Mouse (Mus musculus): ENCODE data around the gene Arhgap35. TPM values are rescaled to one million over a fixed set of nuclear protein-coding genes. Genes with fewer than 3 reads are reported as not detected.

The Arhgap35 gene
- polyA plus RNA-seq, 1 experiment from 2014 or later: 19.9 TPM

GRCm38 (mm10) chr7:16499671-16500104 lies 115.1 kb downstream of the Arhgap35 start:
- Histone ChIP-seq H3K4me2 (replicated peaks; ENCODE audit: low read depth, low read length) (no peak overlapping the region), H3K27ac (ENCODE audit: low read length) (no peak overlapping the region), H3K27me3 (ENCODE audit: control insufficient read depth, insufficient read depth, low read length) (no peaks in the 10 kb centered on the region), H3K4me3 (ENCODE audit: low read depth, low read length) (no peak overlapping the region), H3K9me3 (ENCODE audit: control insufficient read depth, low read depth, low read length) (no peaks in the 10 kb centered on the region), H3K9ac (replicated peaks; ENCODE audit: low read depth, low read length) (no peak overlapping the region), H3K36me3 (ENCODE audit: control insufficient read depth, insufficient read depth, low read length) (peaks cover 47% of the 10 kb centered on the region), H3K4me1 (ENCODE audit: control insufficient read depth, insufficient read depth, low read length) (no peaks in the 10 kb centered on the region)
- 84% methylated on average over 6 of the region's 6 CpGs for WGBS
- no peak for ATAC-seq (ENCODE audit: insufficient number of reproducible peaks, insufficient read depth, low FRiP score, low read depth)

GRCm38 (mm10) chr7:16496260-16496659 lies 118.5 kb downstream of the Arhgap35 start:
- H3K27ac ChIP-seq (ENCODE audit: low read length): no peak overlapping the region
- no peak overlapping the region for H3K9ac ChIP-seq (replicated peaks; ENCODE audit: low read depth, low read length)
- ATAC-seq (ENCODE audit: insufficient number of reproducible peaks, insufficient read depth, low FRiP score, low read depth): no peak
- H3K4me3 ChIP-seq (ENCODE audit: low read depth, low read length): no peak overlapping the region
- H3K36me3 ChIP-seq (ENCODE audit: control insufficient read depth, insufficient read depth, low read length): peaks cover 30% of the 10 kb centered on the region
- no peaks in the 10 kb centered on the region for H3K27me3 ChIP-seq (ENCODE audit: control insufficient read depth, insufficient read depth, low read length)
- no peaks in the 10 kb centered on the region for H3K9me3 ChIP-seq (ENCODE audit: control insufficient read depth, low read depth, low read length)
- no peaks in the 10 kb centered on the region for H3K4me1 ChIP-seq (ENCODE audit: control insufficient read depth, insufficient read depth, low read length)
- H3K4me2 ChIP-seq (replicated peaks; ENCODE audit: low read depth, low read length): no peak overlapping the region
- WGBS: 76% methylated on average over 3 of the region's 3 CpGs

DNA sequence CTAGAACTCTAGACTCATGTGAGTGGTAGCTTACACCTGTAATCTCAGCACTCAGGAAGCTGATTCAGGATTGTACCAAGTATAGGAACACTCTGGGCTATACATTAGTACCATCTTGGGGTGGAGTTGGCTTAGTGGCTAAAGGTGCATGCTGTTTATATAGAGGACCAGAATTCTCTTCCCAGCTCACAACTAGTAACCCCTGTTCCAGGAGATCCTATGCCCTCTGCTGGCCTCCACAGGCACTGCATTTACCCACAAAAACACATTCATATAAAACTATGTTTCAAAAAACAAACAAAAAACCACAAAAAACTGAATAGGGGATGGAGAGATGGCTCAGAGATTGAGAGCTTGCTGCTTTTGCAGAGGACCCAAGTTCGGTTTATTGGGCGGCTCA lies 121.4 kb downstream of the Arhgap35 start:
- no peaks in the 10 kb centered on the region for H3K9me3 ChIP-seq (ENCODE audit: control insufficient read depth, low read depth, low read length)

DNA sequence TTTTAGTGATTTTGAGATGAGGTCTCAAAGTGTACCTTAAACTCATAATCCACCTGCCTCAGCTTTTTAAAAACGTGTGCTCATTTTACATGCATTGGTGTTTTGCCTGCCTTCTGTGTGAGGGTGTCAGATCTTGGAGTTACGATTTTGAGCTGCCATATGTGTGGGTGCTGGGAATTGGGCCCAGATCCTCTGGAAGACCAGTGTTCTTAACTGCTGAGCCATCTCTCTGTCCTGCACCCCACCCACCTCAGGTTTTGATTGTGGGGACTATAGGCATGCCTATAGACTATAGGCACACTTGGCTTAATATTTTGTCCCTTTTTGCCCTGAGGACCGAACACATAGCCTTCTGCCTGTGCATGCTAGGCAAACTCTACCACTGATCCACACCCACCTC lies 122.6 kb downstream of the Arhgap35 start:
- no peak overlapping the region for H3K9ac ChIP-seq (replicated peaks; ENCODE audit: low read depth, low read length)
- H3K27me3 ChIP-seq (ENCODE audit: control insufficient read depth, insufficient read depth, low read length): no peaks in the 10 kb centered on the region
- no peak overlapping the region for H3K4me3 ChIP-seq (ENCODE audit: low read depth, low read length)
- peaks cover 11% of the 10 kb centered on the region for H3K36me3 ChIP-seq (ENCODE audit: control insufficient read depth, insufficient read depth, low read length)
- H3K27ac ChIP-seq (ENCODE audit: low read length): no peak overlapping the region
- H3K4me1 ChIP-seq (ENCODE audit: control insufficient read depth, insufficient read depth, low read length): no peaks in the 10 kb centered on the region
- H3K9me3 ChIP-seq (ENCODE audit: control insufficient read depth, low read depth, low read length): no peaks in the 10 kb centered on the region
- 61% methylated on average over 3 of the region's 3 CpGs for WGBS
- ATAC-seq (ENCODE audit: insufficient number of reproducible peaks, insufficient read depth, low FRiP score, low read depth): no peak
- H3K4me2 ChIP-seq (replicated peaks; ENCODE audit: low read depth, low read length): no peak overlapping the region

More for the DNA sequence above, 121.4 kb downstream of the Arhgap35 start:
- no peak overlapping the region for H3K4me3 ChIP-seq (ENCODE audit: low read depth, low read length)
- no peaks in the 10 kb centered on the region for H3K27me3 ChIP-seq (ENCODE audit: control insufficient read depth, insufficient read depth, low read length)
- H3K9ac ChIP-seq (replicated peaks; ENCODE audit: low read depth, low read length): no peak overlapping the region
- peaks cover 23% of the 10 kb centered on the region for H3K36me3 ChIP-seq (ENCODE audit: control insufficient read depth, insufficient read depth, low read length)
- H3K4me2 ChIP-seq (replicated peaks; ENCODE audit: low read depth, low read length): no peak overlapping the region
- no peak overlapping the region for H3K27ac ChIP-seq (ENCODE audit: low read length)
- 46% methylated on average over 2 of the region's 2 CpGs for WGBS
- ATAC-seq (ENCODE audit: insufficient number of reproducible peaks, insufficient read depth, low FRiP score, low read depth): no peak
- H3K4me1 ChIP-seq (ENCODE audit: control insufficient read depth, insufficient read depth, low read length): no peaks in the 10 kb centered on the region

DNA sequence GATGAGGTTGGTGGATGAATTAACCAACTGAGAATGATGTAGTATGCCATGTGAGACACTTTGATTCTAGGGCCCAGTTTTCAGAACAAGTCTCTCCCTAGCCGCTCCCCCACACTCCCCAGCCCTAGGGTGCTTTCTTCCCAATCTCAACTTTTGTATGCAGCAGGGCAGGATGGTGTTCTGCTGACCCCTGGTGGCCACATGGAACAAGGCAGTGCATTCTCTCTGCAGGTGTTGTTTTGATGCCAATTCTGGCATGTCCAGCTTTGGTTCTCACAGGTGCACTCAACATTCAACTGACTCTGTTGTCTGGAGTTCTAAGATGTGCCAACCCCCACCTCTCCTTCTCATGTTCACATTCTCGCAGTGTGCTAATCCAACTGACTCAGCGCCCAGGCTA lies 123.0 kb downstream of the Arhgap35 start:
- Histone ChIP-seq H3K27ac (ENCODE audit: low read length) (no peak overlapping the region), H3K4me1 (ENCODE audit: control insufficient read depth, insufficient read depth, low read length) (no peaks in the 10 kb centered on the region), H3K27me3 (ENCODE audit: control insufficient read depth, insufficient read depth, low read length) (no peaks in the 10 kb centered on the region), H3K9me3 (ENCODE audit: control insufficient read depth, low read depth, low read length) (no peaks in the 10 kb centered on the region), H3K36me3 (ENCODE audit: control insufficient read depth, insufficient read depth, low read length) (peaks cover 7% of the 10 kb centered on the region), H3K4me3 (ENCODE audit: low read depth, low read length) (no peak overlapping the region), H3K9ac (replicated peaks; ENCODE audit: low read depth, low read length) (no peak overlapping the region), H3K4me2 (replicated peaks; ENCODE audit: low read depth, low read length) (no peak overlapping the region)
- ATAC-seq (ENCODE audit: insufficient number of reproducible peaks, insufficient read depth, low FRiP score, low read depth): peak; percentile 44; the same call in 1 of the 2 replicates
- 35% methylated on average over 3 of the region's 3 CpGs for WGBS

DNA sequence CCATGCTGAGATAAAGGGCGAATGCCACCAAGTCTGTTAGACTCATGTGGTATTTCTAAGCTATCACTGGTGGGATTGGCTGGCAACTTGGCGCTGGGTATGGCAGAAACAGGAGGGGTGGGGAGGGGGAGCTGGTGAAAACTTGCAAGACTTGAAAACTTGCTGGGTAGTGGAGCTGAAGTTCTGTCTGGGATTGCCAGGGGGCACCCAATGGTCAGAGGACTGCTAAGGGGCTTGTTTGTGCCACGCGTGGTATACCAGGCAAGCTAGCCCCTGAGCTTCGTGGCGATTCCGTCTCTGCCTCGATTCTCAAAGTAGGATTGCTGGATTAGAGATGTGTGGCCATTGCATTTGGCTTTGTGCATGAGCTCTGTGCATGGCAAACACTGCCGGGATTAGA lies 124.8 kb downstream of the Arhgap35 start:
- no peaks in the 10 kb centered on the region for H3K9me3 ChIP-seq (ENCODE audit: control insufficient read depth, low read depth, low read length)
- H3K27me3 ChIP-seq (ENCODE audit: control insufficient read depth, insufficient read depth, low read length): no peaks in the 10 kb centered on the region
- ATAC-seq (ENCODE audit: insufficient number of reproducible peaks, insufficient read depth, low FRiP score, low read depth): no peak
- no peak overlapping the region for H3K27ac ChIP-seq (ENCODE audit: low read length)
- no peak overlapping the region for H3K4me2 ChIP-seq (replicated peaks; ENCODE audit: low read depth, low read length)
- WGBS: 80% methylated on average over 9 of the region's 9 CpGs
- no peak overlapping the region for H3K9ac ChIP-seq (replicated peaks; ENCODE audit: low read depth, low read length)
- no peaks in the 10 kb centered on the region for H3K4me1 ChIP-seq (ENCODE audit: control insufficient read depth, insufficient read depth, low read length)
- no peaks in the 10 kb centered on the region for H3K36me3 ChIP-seq (ENCODE audit: control insufficient read depth, insufficient read depth, low read length)
- no peak overlapping the region for H3K4me3 ChIP-seq (ENCODE audit: low read depth, low read length)

DNA sequence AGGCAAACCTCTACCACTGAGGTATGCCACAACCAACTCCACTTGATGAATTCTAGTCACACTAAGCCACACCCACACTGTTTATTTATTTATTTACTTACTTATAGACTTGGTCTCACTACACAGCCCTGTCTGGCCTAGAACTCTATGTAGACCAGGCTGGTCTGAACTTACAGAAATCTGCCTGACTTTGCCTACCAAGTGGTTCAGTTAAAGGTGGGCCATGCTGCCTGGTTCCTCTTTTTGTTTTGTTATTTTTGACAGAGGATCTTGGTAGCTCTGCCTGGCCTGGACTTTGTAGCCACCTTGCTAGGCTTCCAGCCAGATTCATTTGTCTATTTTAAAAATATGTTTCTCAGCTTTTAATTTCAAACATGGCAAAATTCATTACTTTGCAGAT lies 126.0 kb downstream of the Arhgap35 start:
- ATAC-seq (ENCODE audit: insufficient number of reproducible peaks, insufficient read depth, low FRiP score, low read depth): no peak

DNA sequence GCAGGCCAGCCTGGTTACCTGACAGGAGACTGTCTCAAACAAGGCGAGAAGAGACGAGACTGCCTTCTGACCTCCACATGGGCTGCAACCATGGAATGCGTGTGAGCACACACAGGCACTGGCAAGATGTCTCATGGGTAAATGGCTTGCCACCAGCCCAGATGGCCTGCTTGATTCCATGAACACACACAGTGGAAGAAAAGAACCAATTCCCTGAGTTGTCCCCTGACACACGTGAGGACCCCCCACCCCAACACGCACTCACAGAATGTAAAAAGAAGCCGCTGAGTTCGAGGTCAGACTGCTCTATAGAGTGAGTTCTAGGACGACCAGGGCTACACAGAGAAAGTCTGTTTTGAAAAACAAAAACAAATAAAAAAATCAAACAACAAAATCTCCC lies 137.2 kb downstream of the Arhgap35 start, which contains the start of gene Npas1:
TSS of gene Npas1 (minus strand) at position 101 of the 400 bp plus-strand sequence.
- H3K9me3 ChIP-seq (ENCODE audit: control insufficient read depth, low read depth, low read length): no peaks in the 10 kb centered on the region
- H3K27me3 ChIP-seq (ENCODE audit: control insufficient read depth, insufficient read depth, low read length): peaks cover 48% of the 10 kb centered on the region
- WGBS: 86% methylated on average over 8 of the region's 8 CpGs
- H3K9ac ChIP-seq (replicated peaks; ENCODE audit: low read depth, low read length): no peak within 1 kb of the TSS
- ATAC-seq (ENCODE audit: insufficient number of reproducible peaks, insufficient read depth, low FRiP score, low read depth): no peak
- H3K4me3 ChIP-seq (ENCODE audit: low read depth, low read length): peak within 1 kb of the TSS; percentile 19; the same call in 1 of the 2 replicates
- no peaks in the 10 kb centered on the region for H3K36me3 ChIP-seq (ENCODE audit: control insufficient read depth, insufficient read depth, low read length)
- H3K4me2 ChIP-seq (replicated peaks; ENCODE audit: low read depth, low read length): peak within 1 kb of the TSS; percentile 41
- H3K27ac ChIP-seq (ENCODE audit: low read length): no peak within 1 kb of the TSS
- 0 out of 2 replicates have a peak, but pooled peaks cover 7% of the 10 kb centered on the region for H3K4me1 ChIP-seq (ENCODE audit: control insufficient read depth, insufficient read depth, low read length)

More for the DNA sequence above, 126.0 kb downstream of the Arhgap35 start:
- H3K9me3 ChIP-seq (ENCODE audit: control insufficient read depth, low read depth, low read length): no peaks in the 10 kb centered on the region
- no peak overlapping the region for H3K27ac ChIP-seq (ENCODE audit: low read length)
- no peaks in the 10 kb centered on the region for H3K27me3 ChIP-seq (ENCODE audit: control insufficient read depth, insufficient read depth, low read length)
- no peaks in the 10 kb centered on the region for H3K36me3 ChIP-seq (ENCODE audit: control insufficient read depth, insufficient read depth, low read length)
- no peak overlapping the region for H3K4me2 ChIP-seq (replicated peaks; ENCODE audit: low read depth, low read length)
- no peak overlapping the region for H3K9ac ChIP-seq (replicated peaks; ENCODE audit: low read depth, low read length)
- no peak overlapping the region for H3K4me3 ChIP-seq (ENCODE audit: low read depth, low read length)
- no peaks in the 10 kb centered on the region for H3K4me1 ChIP-seq (ENCODE audit: control insufficient read depth, insufficient read depth, low read length)

- under 1% methylated on average over 34 of the region's 34 CpGs for WGBS
These were observed 138.2 kb downstream of the Arhgap35 start for GRCm38 (mm10) chr7:16476600-16476989.

More at GRCm38 (mm10) chr7:16476600-16476989, 138.2 kb downstream of the Arhgap35 start:
- Histone ChIP-seq H3K9me3 (ENCODE audit: control insufficient read depth, low read depth, low read length) (no peaks in the 10 kb centered on the region), H3K36me3 (ENCODE audit: control insufficient read depth, insufficient read depth, low read length) (no peaks in the 10 kb centered on the region), H3K4me3 (ENCODE audit: low read depth, low read length) (peak overlapping the region; percentile 19; the same call in 1 of the 2 replicates), H3K27me3 (ENCODE audit: control insufficient read depth, insufficient read depth, low read length) (peaks cover 55% of the 10 kb centered on the region), H3K4me1 (ENCODE audit: control insufficient read depth, insufficient read depth, low read length) (0 out of 2 replicates have a peak, but pooled peaks cover 7% of the 10 kb centered on the region), H3K27ac (ENCODE audit: low read length) (no peak overlapping the region), H3K9ac (replicated peaks; ENCODE audit: low read depth, low read length) (no peak overlapping the region), H3K4me2 (replicated peaks; ENCODE audit: low read depth, low read length) (peak overlapping the region; percentile 41)
- ATAC-seq (ENCODE audit: insufficient number of reproducible peaks, insufficient read depth, low FRiP score, low read depth): peak; percentile 62; the same call in 1 of the 2 replicates

All from stomach, embryonic 14.5 days (tissue).